Mouse (Mus musculus) kidney, postnatal 0 days (tissue): Measurements from ENCODE around the gene Tox2. TPM values are rescaled to one million over a fixed set of nuclear protein-coding genes. Genes with fewer than 3 reads are reported as not detected.

Experiments used
- ATAC-seq: fragments of 200-750 bp; cut with Nextera tagmentation; replicated peaks from 2 replicates; pipeline ENCODE4 v1.8.0; 2017; ENCODE audit warnings: low read depth, moderate number of reproducible peaks, moderate TSS enrichment, moderate library complexity; ENCODE audit not compliant: low FRiP score
- DNase-seq: peaks from one replicate; pipeline ENCODE4 v3.0.0-alpha.2; 2016; ENCODE audit warnings: low spot score
- H3K27ac ChIP-seq: fragments of 300-500 bp; sonication (generic); 2 replicates; pipeline ENCODE4 v1.5.1; 2014; ENCODE audit warnings: mild to moderate bottlenecking
- H3K27me3 ChIP-seq: fragments of 300-500 bp; sonication (generic); 2 replicates; pipeline ENCODE4 v1.6.1; 2014; ENCODE audit warnings: low read length, mixed read lengths; ENCODE audit not compliant: insufficient read depth
- H3K36me3 ChIP-seq: fragments of 300-500 bp; sonication (generic); 2 replicates; pipeline ENCODE4 v1.6.1; 2014; ENCODE audit warnings: low read length, mixed read lengths; ENCODE audit not compliant: insufficient read depth
- H3K4me1 ChIP-seq: fragments of 300-500 bp; sonication (generic); replicated peaks from 2 replicates; pipeline ENCODE4 v1.6.1; 2014; ENCODE audit warnings: antibody characterized with exemption, low read length, mixed read lengths; ENCODE audit not compliant: insufficient read depth
- H3K4me2 ChIP-seq: fragments of 300-500 bp; sonication (generic); 2 replicates; pipeline ENCODE4 v1.6.1; 2014; ENCODE audit warnings: mild to moderate bottlenecking, low read length, moderate library complexity, mixed read lengths
- H3K4me3 ChIP-seq: fragments of 300-500 bp; sonication (generic); replicated peaks from 2 replicates; pipeline ENCODE4 v1.5.1; 2014; ENCODE audit warnings: low read depth, low read length
- H3K9ac ChIP-seq: fragments of 300-500 bp; sonication (generic); 2 replicates; pipeline ENCODE4 v1.6.1; 2014; ENCODE audit warnings: low read depth, low read length
- H3K9me3 ChIP-seq: fragments of 300-500 bp; sonication (generic); replicated peaks from 2 replicates; pipeline ENCODE4 v1.6.1; 2016; ENCODE audit warnings: low read length, inconsistent platforms, mixed read lengths
- CTCF ChIP-seq: IDR thresholded peaks from 2 replicates; pipeline ENCODE4 v1.5.1; 2016; ENCODE audit warnings: antibody characterized with exemption, low read depth, mild to moderate bottlenecking, moderate library complexity
- WGBS: fragments of 180-500 bp; shearing (Covaris S2); extraction: QIAGEN DNeasy Blood & Tissue Kit; methylation state at CpG from one replicate; pipeline ENCODE4 v1.1.7; 2014; 5-methylcytosine and 5-hydroxymethylcytosine counted together
- polyA plus RNA-seq: library from polyadenylated mRNA; unstranded; fragments of >200 nt; fragmentation: Nextera tagmentation; extraction: Ambion mirVana; gene quantifications from 2 replicates; pipeline ENCODE4 v1.2.1, GENCODE M21; 2015

The Tox2 gene
- polyA plus RNA-seq, result 0.61 and 1.1 TPM in 2 replicates

DNA sequence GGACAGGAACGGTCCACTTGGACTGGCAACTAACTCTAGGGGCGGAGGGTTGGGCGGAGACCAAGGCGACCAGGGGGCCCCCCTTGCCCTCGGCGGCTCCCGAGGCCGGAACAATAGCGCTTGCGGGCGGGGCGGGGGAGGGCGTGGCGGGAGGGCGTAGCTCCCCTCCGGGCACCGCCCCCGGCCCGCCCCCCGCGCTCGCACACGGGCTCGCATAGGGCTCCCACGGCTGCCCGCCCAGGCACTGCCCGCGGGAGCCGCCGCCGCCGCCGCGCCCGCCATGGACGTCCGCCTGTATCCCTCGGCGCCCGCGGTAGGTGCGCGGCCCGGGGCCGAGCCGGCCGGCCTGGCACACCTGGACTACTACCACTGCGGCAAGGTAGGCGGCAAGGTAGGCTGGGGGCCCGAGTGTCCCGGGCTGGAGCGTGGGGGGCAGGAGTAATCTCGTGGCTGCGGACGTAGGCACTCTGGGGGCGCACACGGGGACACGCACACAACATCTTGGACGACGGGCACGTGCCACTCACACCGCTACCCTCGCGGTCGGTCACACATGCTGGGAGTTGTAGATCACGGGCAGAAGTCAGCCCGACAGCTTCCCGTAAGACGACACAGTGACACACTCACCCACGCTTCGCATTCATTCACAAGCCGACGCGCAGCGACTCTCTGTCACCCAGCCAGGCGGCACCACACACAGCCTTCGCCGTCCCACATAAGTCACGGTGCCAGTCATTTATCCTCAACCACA, at the start of gene Tox2:
Gene Tox2, plus strand, starts transcription at position 242 of the 751 bp plus-strand sequence.
- peak; percentile 52; the same call in 1 of the 2 replicates for ATAC-seq
- peak within 1 kb of the TSS; percentile 42 for H3K4me3 ChIP-seq
- no peak for TF ChIP-seq CTCF
- H3K4me1 ChIP-seq, result peaks cover 8% of the 10 kb centered on the region; the same call in 1 of the 2 replicates
- no peak for DNase-seq
- H3K36me3 ChIP-seq, result no peaks in the 10 kb centered on the region
- peaks cover 42% of the 10 kb centered on the region for H3K27me3 ChIP-seq
- no peaks in the 10 kb centered on the region; the same call in 1 of the 2 replicates for H3K9me3 ChIP-seq
- H3K27ac ChIP-seq, result no peak within 1 kb of the TSS
- H3K4me2 ChIP-seq, result peak within 1 kb of the TSS; percentile 75
- under 1% methylated on average over 78 of the region's 79 CpGs for WGBS
- H3K9ac ChIP-seq, result no peak within 1 kb of the TSS

DNA sequence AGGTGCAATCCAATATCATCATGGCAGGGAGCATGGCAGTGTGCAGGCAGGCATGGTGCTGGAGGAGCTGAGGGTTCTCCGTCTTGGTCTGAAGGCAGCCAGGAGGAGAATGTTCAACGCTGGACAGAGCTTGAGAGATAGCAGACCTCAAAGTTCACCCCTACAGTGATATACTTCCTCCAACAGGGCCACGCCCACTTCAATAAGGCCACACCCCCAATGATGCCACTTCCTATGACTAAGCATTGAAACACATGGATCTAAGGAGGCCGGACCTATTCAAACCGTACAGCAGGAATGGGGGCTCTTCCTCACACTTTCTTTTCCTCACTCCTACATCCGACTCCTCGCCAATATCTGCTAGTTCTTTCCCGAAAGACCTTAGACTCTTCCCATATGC, 48.3 kb upstream of the Tox2 start:
- 76% methylated on average over 8 of the region's 8 CpGs for WGBS
- no peaks in the 10 kb centered on the region for H3K4me1 ChIP-seq
- no peaks in the 10 kb centered on the region for H3K36me3 ChIP-seq
- TF ChIP-seq CTCF, result no peak
- H3K9me3 ChIP-seq, result no peaks in the 10 kb centered on the region
- H3K27me3 ChIP-seq, result no peaks in the 10 kb centered on the region
- H3K4me3 ChIP-seq, result no peak overlapping the region
- no peak for DNase-seq
- H3K9ac ChIP-seq, result no peak overlapping the region
- no peak; the same call in 1 of the 2 replicates for ATAC-seq
- no peak overlapping the region for H3K27ac ChIP-seq
- H3K4me2 ChIP-seq, result no peak overlapping the region

DNA sequence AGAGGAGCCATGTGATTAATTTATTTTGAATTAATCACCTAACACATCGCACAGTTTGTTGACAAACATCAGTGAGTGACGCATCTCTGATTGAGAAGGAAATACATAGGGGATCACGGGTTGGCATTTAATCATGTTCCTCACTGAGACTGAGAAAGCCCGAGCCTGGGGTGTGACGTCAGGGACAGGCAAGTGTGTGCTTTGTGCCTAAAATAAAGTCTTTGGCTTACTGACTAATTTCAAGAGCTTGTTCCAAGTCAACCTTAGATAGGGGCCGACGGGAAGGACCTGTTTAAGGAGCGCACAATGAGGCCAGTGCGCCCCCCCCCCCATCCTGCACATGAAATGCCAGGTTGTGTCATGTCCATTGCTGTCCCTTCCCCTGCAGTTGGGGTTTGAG, 43.9 kb upstream of the Tox2 start:
- Histone ChIP-seq H3K4me2 (no peak overlapping the region), H3K4me1 (no peaks in the 10 kb centered on the region), H3K27me3 (no peaks in the 10 kb centered on the region), H3K9ac (no peak overlapping the region), H3K36me3 (no peaks in the 10 kb centered on the region), H3K4me3 (no peak overlapping the region), H3K9me3 (no peaks in the 10 kb centered on the region), H3K27ac (no peak overlapping the region)
- 89% methylated on average over 9 of the region's 9 CpGs for WGBS
- ATAC-seq, result no peak
- DNase-seq, result no peak
- TF ChIP-seq CTCF, result no peak

DNA sequence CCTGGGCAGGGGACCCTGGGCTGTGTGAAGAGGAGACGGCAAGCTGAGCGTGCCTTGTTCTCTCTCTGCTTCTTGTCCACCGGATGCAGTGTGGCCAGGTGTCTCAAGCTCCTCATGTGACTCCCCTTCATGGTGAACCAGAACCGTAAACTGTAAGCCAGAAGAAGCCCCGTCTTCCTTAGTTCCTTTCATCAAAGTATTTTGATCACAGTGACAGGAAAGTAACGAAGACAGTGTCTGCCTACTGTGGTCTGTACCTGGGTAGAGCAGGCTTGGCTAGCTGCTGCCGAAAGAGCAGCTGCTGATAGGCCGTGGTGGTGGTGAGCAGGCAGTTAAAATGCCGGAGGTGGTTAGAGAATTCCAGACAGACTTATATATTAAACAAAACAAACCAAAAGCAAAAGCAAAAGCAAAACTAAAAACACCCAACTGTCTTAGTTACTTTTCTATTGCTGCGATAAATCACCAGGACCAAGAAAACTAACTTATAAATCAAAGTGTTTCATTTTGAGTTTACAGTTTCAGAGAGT, 38.4 kb upstream of the Tox2 start:
- no peak for TF ChIP-seq CTCF
- Histone ChIP-seq H3K9me3 (no peaks in the 10 kb centered on the region), H3K27me3 (no peaks in the 10 kb centered on the region), H3K36me3 (no peaks in the 10 kb centered on the region), H3K27ac (no peak overlapping the region), H3K4me3 (no peak overlapping the region), H3K9ac (no peak overlapping the region), H3K4me1 (0 out of 2 replicates have a peak, but pooled peaks cover 3% of the 10 kb centered on the region), H3K4me2 (no peak overlapping the region)
- ATAC-seq, result no peak
- WGBS, result 72% methylated on average over 10 of the region's 10 CpGs
- DNase-seq, result peak; percentile 21

DNA sequence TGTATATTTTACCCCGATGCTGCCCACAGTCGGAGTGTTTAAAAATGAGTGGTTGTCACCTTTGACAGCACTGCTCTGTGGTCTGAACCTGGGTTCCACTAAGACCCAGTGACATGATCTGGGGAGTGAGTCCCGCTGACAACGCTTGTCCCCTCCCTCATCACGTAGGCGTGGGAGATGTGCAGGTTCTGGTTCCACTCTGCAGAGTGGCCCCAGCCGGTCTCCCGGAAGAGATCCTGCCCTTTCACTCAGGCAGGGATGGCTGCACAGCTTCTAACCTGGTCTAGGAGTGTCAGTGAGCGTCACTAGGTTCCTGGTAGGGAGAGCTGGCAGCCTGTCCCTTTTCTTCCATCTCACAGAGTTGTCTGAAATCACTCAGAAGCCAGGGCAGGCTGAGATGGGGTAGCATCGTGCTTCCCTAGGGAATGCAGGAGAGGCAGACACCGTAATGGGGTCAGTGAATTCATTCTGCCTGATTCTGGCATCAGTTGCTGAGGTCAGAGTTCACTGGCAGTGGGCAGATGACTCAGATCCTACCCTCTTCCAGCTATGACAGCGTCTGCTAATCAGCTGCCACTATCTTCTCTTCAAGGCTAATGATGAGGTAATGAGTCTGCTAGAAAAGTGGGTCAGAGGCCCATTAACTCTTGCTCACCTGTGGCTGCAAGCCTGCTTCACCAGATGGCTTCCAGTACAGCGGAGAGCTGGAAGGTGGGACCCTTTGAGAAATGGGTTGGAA, 36.7 kb upstream of the Tox2 start:
- Histone ChIP-seq H3K27me3 (no peaks in the 10 kb centered on the region), H3K9me3 (no peaks in the 10 kb centered on the region), H3K36me3 (no peaks in the 10 kb centered on the region), H3K27ac (no peak overlapping the region), H3K4me3 (no peak overlapping the region), H3K4me2 (no peak overlapping the region), H3K9ac (no peak overlapping the region), H3K4me1 (0 out of 2 replicates have a peak, but pooled peaks cover 3% of the 10 kb centered on the region)
- no peak for TF ChIP-seq CTCF
- ATAC-seq (0 out of 2 replicates have a peak, but pooled peaks have one; percentile 40), DNase-seq (peak; percentile 18)
- WGBS, result 31% methylated on average over 13 of the region's 13 CpGs

DNA sequence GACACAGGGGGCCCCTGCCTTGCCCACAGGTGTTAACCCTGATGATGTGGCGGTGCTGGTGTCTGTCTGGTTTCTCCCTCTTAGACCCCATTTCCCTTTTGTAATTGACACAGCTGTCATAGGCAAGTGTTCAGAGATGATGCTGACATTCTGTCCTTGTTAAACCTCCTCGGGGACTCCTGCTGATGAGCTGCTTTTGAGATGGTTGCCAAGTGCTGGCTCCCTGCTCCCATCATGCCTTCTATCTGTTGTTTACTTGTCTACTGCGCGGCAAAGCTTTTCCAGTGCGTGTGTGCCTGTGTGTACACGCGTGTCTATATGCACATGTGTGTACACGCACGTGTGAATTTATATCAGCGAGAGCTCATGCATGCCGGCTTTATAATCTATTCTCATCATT, 31.0 kb upstream of the Tox2 start:
- ATAC-seq, result no peak
- no peak overlapping the region for H3K27ac ChIP-seq

More for the DNA sequence above, 31.0 kb upstream of the Tox2 start:
- WGBS, result 88% methylated on average over 11 of the region's 11 CpGs
- H3K9me3 ChIP-seq, result no peaks in the 10 kb centered on the region
- no peaks in the 10 kb centered on the region for H3K36me3 ChIP-seq
- no peaks in the 10 kb centered on the region for H3K27me3 ChIP-seq
- no peaks in the 10 kb centered on the region for H3K4me1 ChIP-seq
- no peak overlapping the region for H3K9ac ChIP-seq
- DNase-seq, result no peak
- H3K4me2 ChIP-seq, result no peak overlapping the region
- TF ChIP-seq CTCF, result no peak
- no peak overlapping the region for H3K4me3 ChIP-seq
